Mouse (Mus musculus) left cerebral cortex, adult 8-10 months (tissue): ENCODE data around the gene Svip. TPM values are rescaled to one million over a fixed set of nuclear protein-coding genes. Genes with fewer than 3 reads are reported as not detected.

Source experiments
- DNase-seq, 2 experiments: peaks; one replicate each; pipeline ENCODE4 v3.0.0; 2022; ENCODE audit warnings: low spot score in 2 of 2
- total RNA-seq, 4 experiments: library from RNA; stranded (reverse); gene quantifications; 2 replicates each; pipeline ENCODE4 v1.2.4; 2022

Gene Svip
- total RNA-seq, 4 experiments from 2014 or later: 36.3 to 41.3 (median 39.2) TPM

GRCm38 (mm10) chr7:51962219-51962952 is 43.4 kb downstream of the Svip start:
- no peak for DNase-seq

DNA sequence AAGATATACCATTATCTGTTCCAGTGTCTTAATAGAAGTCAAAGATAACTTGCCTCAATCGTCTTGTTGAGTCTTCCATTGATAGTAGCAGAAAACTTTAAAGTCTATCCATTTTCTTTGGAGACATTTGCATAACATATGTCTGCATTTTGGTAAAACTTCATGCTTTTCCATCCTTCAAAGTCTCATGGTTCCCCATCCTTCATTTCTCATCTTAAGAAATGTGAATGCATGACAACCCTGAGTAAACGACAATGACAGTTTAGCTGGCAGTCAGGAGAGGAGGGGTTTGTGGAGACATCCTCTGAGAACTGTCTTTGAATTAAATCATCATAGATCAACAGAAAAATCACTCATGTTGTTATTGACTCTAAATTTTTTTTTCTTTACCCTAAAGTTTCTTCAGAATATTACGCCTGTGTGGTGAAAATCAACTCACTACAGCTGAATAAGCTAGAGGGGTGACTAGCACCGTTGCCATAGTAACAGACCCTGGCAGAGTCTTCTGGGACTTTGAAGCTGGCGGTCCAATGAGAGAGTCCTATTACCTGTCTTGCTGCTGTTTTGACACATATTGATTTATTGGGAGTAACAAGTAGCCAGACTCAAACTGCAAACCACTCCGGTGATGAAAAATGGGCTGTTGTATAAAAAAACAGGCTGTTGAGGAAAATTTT is 45.0 kb downstream of the Svip start:
- DNase-seq: no peak

DNA sequence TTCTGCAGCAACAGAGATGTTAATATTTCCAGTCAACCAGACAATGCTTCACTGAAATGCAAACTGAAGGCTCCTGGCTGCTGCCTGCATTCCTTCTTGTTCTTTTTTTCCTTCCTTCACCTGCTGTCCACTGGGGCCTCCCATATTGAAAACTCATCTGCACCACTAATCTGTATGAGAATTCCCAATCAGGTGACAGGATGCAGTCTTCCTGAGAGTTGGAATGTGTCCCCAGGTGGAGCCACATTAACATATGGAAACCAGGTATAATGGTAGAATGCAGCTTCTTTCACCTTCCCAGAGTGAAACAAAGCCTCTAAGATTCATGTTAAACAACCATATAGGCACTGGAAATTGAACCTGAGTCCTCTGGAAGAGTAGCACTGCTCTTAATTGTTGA is 48.1 kb downstream of the Svip start:
- DNase-seq: no peak

DNA sequence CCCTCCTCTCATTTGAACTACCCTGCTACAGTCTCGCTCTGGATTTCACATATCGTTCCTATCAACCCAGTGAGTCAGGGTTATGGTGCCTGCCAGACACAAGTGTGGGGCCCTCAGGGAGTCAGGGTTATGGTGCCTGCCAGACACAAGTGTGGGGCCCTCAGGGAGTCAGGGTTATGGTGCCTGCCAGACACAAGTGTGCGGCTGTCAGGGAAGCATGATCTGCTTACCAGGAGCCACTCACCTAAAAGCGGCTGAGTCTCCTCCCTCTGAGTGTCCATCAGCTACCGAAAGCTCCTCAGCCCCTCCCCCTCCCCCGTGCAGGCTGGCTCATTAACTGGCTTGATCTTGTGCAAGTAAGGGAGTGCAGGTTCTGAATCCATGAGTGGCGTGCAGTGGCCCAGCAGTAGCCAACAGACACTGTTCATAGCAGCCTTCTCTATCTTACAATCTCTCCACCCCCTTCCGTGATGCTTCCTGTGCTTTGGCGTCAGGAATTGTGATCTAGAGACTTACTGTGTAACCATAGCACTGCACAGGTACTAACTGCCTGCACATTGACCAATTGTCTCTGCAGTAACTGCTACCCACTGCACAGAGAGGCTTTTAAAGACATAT is 50.3 kb downstream of the Svip start:
- no peak for DNase-seq

Other genes starting within 250 kb of the Svip start
- 10 to 100 TPM; 36.0 to 48.6 (median 39.0) TPM for gene Gas2, start 144.0 kb downstream of the Svip start, total RNA-seq
- 1 to 10 TPM; 4.3 to 6.4 (median 5.7) TPM for gene Fancf, start 143.8 kb downstream of the Svip start, total RNA-seq
- not detected for gene 1700015G11Rik, start 9.7 kb upstream of the Svip start, total RNA-seq